Mouse (Mus musculus) forebrain, postnatal 0 days (tissue): ENCODE results near the gene Igdcc3. TPM values are rescaled to one million over a fixed set of nuclear protein-coding genes. Genes with fewer than 3 reads are reported as not detected.

Experiments used
- ATAC-seq: fragments of 200-750 bp; cut with Nextera tagmentation; 2 replicates; pipeline ENCODE4 v1.8.0; 2017; ENCODE audit warnings: mild to moderate bottlenecking, moderate library complexity
- DNase-seq: peaks from one replicate; pipeline ENCODE4 v3.0.0-alpha.2; 2015
- H3K27ac ChIP-seq: fragments of 300-500 bp; sonication (generic); 2 replicates; pipeline ENCODE4 v1.5.1; 2014; ENCODE audit warnings: low read depth, mild to moderate bottlenecking, antibody characterized with exemption, low read length, moderate library complexity, mixed read lengths
- H3K27me3 ChIP-seq: fragments of 300-500 bp; sonication (generic); 2 replicates; pipeline ENCODE4 v1.6.1; 2014; ENCODE audit warnings: mild to moderate bottlenecking, low read length, mixed read lengths; ENCODE audit not compliant: insufficient read depth
- H3K36me3 ChIP-seq: fragments of 300-500 bp; sonication (generic); 2 replicates; pipeline ENCODE4 v1.6.1; 2014; ENCODE audit warnings: mild to moderate bottlenecking, moderate library complexity; ENCODE audit not compliant: insufficient read depth
- H3K4me1 ChIP-seq: fragments of 300-500 bp; sonication (generic); 2 replicates; pipeline ENCODE4 v1.6.1; 2014; ENCODE audit warnings: antibody characterized with exemption; ENCODE audit not compliant: insufficient read depth
- H3K4me2 ChIP-seq: fragments of 300-500 bp; sonication (generic); 2 replicates; pipeline ENCODE4 v1.6.1; 2014; ENCODE audit warnings: low read depth, mild to moderate bottlenecking, moderate library complexity
- H3K4me3 ChIP-seq: fragments of 300-500 bp; sonication (generic); 2 replicates; pipeline ENCODE4 v1.5.1; 2014; ENCODE audit warnings: low read depth, low read length, mixed read lengths
- H3K9ac ChIP-seq: fragments of 300-500 bp; sonication (generic); 2 replicates; pipeline ENCODE4 v1.6.1; 2014; ENCODE audit warnings: mild to moderate bottlenecking
- H3K9me3 ChIP-seq: fragments of 300-500 bp; sonication (generic); 2 replicates; pipeline ENCODE4 v1.6.1; 2016; ENCODE audit warnings: low read length
- CTCF ChIP-seq: sonication (generic); IDR thresholded peaks from 2 replicates; pipeline ENCODE4 v1.5.1; 2016; ENCODE audit warnings: antibody characterized with exemption, control low read depth, low read depth
- WGBS: fragments of 180-500 bp; shearing (Covaris S2); extraction: QIAGEN DNeasy Blood & Tissue Kit; methylation state at CpG from one replicate; pipeline ENCODE4 v1.1.7; 2014; 5-methylcytosine and 5-hydroxymethylcytosine counted together
- polyA plus RNA-seq: library from polyadenylated mRNA; unstranded; fragments of >200 nt; fragmentation: Nextera tagmentation; extraction: Ambion mirVana; gene quantifications from 2 replicates; pipeline ENCODE4 v1.2.1, GENCODE M21; 2015
- total RNA-seq: library from RNA; depleted of rRNA; stranded (reverse); fragments of >200 nt; gene quantifications from 2 replicates; pipeline ENCODE4 v1.2.3, GENCODE M21; 2014

Igdcc3 gene
- total and polyA plus RNA-seq, 2 experiments from 2014 or later: 3.0 to 4.2 TPM

DNA sequence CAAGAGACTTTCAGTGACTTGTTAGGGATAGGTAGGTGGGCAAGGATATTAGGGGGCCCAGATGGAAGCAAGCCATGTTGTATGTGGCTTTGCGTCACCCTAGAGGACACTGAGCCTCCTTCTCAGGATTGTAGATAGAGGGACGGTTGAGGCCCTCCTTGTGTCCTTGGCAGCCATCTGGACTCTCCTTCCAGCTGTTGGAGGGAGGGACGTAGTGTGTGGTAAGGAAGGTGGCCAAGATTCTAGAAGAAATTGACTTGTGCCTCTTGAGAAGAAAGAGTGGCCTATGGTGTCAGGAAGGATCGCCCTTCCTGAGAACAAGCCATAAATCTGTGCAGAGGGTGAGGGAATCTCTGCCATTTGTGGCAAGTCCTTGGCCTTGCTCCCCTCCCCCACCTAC is 34.2 kb upstream of the Igdcc3 start:
- ATAC-seq (no peak), DNase-seq (no peak)
- Histone ChIP-seq H3K27me3 (no peaks in the 10 kb centered on the region), H3K4me3 (no peak overlapping the region), H3K9me3 (no peaks in the 10 kb centered on the region), H3K4me2 (no peak overlapping the region), H3K27ac (no peak overlapping the region), H3K4me1 (peaks cover 5% of the 10 kb centered on the region; the same call in 1 of the 2 replicates), H3K9ac (no peak overlapping the region), H3K36me3 (no peaks in the 10 kb centered on the region)
- 85% methylated on average over 4 of the region's 4 CpGs for WGBS
- TF ChIP-seq CTCF: no peak

DNA sequence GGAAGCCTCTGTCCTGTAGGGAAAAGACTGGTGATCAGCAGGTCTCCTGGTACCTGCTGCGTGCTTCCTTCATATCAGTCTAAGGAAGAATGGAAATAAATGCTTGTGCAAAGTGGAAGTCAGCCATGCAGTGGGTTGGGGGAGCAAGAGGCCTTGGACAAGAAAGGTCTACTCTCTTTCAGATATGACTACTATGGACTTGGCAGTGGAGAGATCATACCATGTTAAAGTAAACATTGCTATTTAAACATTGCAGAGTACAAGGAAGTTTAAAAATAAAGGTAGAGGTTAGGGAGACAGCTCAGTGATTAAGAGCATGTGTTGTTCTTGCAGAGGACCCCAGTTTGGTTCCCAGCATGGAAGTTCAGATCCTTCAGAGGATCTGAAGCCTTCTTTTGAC is 33.1 kb upstream of the Igdcc3 start:
- H3K36me3 ChIP-seq: no peaks in the 10 kb centered on the region
- H3K4me2 ChIP-seq: no peak overlapping the region
- peaks cover 4% of the 10 kb centered on the region; the same call in 1 of the 2 replicates for H3K4me1 ChIP-seq
- H3K9ac ChIP-seq: no peak overlapping the region
- no peak overlapping the region for H3K27ac ChIP-seq
- ATAC-seq (no peak), DNase-seq (no peak)
- TF ChIP-seq CTCF: no peak
- no peaks in the 10 kb centered on the region for H3K27me3 ChIP-seq
- H3K9me3 ChIP-seq: no peaks in the 10 kb centered on the region
- H3K4me3 ChIP-seq: no peak overlapping the region
- 94% methylated on average over 1 of the region's 1 CpGs for whole genome bisulfite sequencing

DNA sequence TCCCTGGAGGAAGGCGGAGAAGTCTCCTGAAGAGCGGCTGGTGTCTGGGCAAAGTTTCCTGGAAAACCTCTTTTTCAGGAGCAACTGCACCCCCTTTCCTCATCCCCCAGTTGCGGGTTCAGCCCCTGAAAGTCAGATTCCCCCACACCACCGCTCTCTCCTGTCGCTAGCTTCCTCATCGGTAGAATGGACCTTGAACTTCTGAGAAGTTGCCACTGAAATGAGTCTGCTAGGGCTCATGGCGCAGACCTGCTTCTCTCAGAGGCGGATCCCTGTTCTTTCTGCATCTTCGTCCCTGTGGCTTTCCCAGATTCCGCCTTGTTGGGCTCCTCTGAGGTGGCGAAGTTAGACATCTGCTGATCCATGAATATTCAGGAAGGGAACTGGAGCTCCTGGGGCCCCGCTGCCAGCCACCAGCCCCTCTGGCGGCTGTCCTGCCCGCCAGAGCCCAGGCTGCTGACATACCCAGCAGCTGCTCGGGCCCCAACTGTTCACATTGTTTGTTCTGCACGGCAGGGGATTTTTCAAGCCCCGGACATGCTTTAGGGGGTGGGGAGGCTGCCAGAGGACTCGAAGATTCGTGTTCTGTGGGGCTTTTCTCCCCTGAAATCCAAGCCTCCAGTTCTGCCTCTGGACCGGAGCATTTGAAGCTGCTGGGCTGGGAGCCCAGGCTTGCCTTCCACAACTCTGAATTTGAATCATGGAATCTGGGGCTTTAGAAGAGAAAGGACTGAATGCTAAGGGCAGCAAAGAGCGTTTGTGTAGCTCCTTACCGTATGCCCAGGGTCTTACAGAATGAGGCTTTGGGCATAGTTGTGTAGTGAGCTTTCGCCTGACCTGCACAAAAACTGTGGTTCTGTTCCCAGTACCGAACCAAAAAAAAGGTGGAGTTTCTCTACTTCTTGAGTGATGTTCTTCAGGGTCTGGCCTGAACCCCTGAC is 31.6 kb upstream of the Igdcc3 start:
- ATAC-seq (peak; percentile 94), DNase-seq (peak; percentile 80)
- Histone ChIP-seq H3K9ac (no peak overlapping the region), H3K27ac (peak overlapping the region; percentile 78), H3K27me3 (no peaks in the 10 kb centered on the region), H3K4me2 (peak overlapping the region; percentile 8), H3K4me3 (no peak overlapping the region), H3K9me3 (no peaks in the 10 kb centered on the region), H3K36me3 (no peaks in the 10 kb centered on the region; the same call in none of the 2 replicates), H3K4me1 (no peaks in the 10 kb centered on the region)
- WGBS: 8% methylated on average over 24 of the region's 24 CpGs
- no peak for TF ChIP-seq CTCF

DNA sequence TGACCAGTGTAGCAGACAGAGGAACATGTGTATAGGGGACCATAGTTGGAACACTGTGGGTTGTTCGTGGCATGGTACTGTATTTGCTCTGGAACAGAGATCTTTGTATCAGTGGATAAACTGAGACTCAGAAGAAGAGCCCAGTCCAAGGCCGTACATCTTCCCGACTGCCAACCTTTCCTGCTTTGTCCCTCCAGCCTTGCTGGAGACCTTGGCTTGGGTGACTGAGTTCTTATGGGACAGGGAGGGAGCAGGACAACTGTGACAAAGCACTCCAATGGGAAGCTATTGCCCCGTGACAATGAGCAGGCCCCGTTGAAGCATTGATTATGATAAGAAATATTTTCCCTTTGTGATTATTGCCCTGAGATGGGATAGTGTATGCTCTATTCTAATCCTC is 29.3 kb upstream of the Igdcc3 start:
- Histone ChIP-seq H3K9me3 (no peaks in the 10 kb centered on the region), H3K27me3 (no peaks in the 10 kb centered on the region), H3K4me1 (no peaks in the 10 kb centered on the region), H3K36me3 (peaks cover 4% of the 10 kb centered on the region), H3K4me2 (no peak overlapping the region), H3K27ac (no peak overlapping the region), H3K4me3 (no peak overlapping the region), H3K9ac (no peak overlapping the region)
- DNase-seq: no peak
- no peak for TF ChIP-seq CTCF
- WGBS: 93% methylated on average over 5 of the region's 5 CpGs
- no peak for ATAC-seq

DNA sequence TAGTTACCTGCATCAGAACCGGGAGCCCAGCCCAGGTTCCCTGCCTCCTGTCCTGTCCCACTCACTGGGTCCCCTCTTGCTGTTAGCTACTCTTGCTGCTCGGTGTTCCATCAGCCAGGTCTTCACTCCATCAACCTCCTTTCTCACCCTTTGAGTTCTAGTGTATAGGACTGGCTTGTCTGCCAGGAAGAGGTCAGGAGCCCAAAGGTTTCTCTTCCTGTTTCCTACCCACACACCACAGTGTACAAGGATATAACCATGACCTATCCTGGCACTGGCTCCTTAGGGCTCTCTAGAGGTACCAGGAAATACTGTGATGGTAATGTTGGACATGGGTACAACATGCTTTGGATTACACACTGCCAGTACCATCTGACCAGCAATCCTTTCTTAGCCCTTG is 27.3 kb upstream of the Igdcc3 start:
- DNase-seq: no peak
- TF ChIP-seq CTCF: no peak
- no peak for ATAC-seq
- Histone ChIP-seq H3K36me3 (peaks cover 16% of the 10 kb centered on the region), H3K4me1 (no peaks in the 10 kb centered on the region), H3K27ac (no peak overlapping the region), H3K4me3 (no peak overlapping the region), H3K9me3 (no peaks in the 10 kb centered on the region), H3K9ac (no peak overlapping the region), H3K27me3 (no peaks in the 10 kb centered on the region), H3K4me2 (no peak overlapping the region)
- 89% methylated on average over 2 of the region's 2 CpGs for WGBS

DNA sequence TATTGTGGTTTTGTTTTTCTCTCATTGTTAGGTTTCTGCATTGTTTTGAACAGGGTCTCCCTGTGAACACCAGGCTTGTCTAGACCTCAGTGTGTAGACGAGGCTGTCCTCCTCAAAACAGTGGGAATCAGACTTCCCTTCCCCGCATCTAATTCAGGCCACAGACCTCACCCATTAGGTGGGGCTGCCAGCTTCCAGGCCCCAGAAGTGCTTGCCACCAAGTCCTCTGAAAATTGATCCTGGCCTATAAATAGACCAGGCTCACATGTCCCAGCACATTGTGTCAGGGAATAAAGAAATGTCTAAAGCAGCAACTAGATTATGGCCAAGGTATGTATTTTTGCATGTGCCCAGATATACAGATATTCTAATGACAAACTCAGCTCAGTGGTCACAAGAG is 25.1 kb upstream of the Igdcc3 start:
- no peak overlapping the region for H3K4me3 ChIP-seq
- H3K9me3 ChIP-seq: no peaks in the 10 kb centered on the region
- ATAC-seq: no peak
- H3K36me3 ChIP-seq: peaks cover 21% of the 10 kb centered on the region
- no peak for TF ChIP-seq CTCF
- DNase-seq: no peak
- H3K4me2 ChIP-seq: no peak overlapping the region
- H3K27me3 ChIP-seq: no peaks in the 10 kb centered on the region
- no peak overlapping the region for H3K27ac ChIP-seq
- H3K9ac ChIP-seq: no peak overlapping the region
- 61% methylated on average over 2 of the region's 2 CpGs for WGBS
- no peaks in the 10 kb centered on the region for H3K4me1 ChIP-seq

DNA sequence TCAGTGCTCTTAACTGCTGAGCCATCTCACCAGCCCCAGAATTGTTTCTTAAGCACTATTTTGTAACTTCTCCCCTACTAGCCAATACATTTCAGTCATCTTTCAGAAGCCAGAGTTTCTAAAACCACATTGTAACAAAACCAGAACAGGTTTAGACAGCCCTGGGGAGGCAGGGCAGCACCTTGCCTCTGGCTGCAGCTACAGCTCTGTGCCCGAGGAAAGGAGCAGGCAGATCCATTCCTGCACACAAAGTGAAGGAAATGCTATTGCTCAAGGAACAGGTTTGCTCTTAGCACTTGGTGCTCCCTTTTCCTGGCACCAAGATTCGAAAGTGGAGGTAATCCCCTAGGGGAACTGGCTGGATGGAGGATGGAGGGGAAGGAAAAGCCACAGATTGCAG is 23.5 kb upstream of the Igdcc3 start:
- no peak for TF ChIP-seq CTCF
- no peak overlapping the region for H3K27ac ChIP-seq
- H3K9ac ChIP-seq: no peak overlapping the region
- H3K4me3 ChIP-seq: no peak overlapping the region
- H3K4me2 ChIP-seq: no peak overlapping the region
- H3K36me3 ChIP-seq: peaks cover 21% of the 10 kb centered on the region
- no peaks in the 10 kb centered on the region for H3K27me3 ChIP-seq
- no peak for DNase-seq
- no peaks in the 10 kb centered on the region for H3K4me1 ChIP-seq
- ATAC-seq: no peak
- no peaks in the 10 kb centered on the region for H3K9me3 ChIP-seq
- 70% methylated on average over 2 of the region's 2 CpGs for WGBS
